Mouse (Mus musculus): ENCODE data around the gene H2-Eb1. TPM values are rescaled to one million over a fixed set of nuclear protein-coding genes. Genes with fewer than 3 reads are reported as not detected.

Gene H2-Eb1
- total RNA-seq, 2 experiments from 2014 or later, result 1.0 to 1.3 TPM

DNA sequence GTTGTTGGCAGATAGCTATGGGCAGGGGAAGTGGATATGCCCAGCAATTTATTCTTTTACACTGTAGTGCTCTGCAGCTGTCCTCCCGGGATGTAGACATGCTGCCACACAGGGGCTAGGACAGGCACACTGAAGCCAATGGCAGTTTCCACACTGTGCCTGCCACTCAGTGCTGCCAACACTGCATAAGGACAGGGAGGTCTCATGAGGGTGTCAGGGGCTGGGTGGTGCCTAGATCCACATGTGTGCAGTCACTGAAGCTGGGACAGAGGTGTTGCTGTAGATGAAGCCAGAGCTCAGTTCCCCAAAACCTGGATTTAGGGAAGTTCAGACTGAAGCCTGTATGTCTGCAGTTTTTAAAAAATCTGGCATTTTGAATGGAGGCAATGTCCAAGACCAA lies 6.5 kb downstream of the H2-Eb1 start:
- Histone ChIP-seq H3K27ac (no peak overlapping the region), H3K4me3 (no peak overlapping the region)
- DNase-seq (ENCODE audit: low spot score in 2 of 2), result no peak
- no peak for TF ChIP-seq CTCF (conservative IDR thresholded peaks at IDR 0.05)

DNA sequence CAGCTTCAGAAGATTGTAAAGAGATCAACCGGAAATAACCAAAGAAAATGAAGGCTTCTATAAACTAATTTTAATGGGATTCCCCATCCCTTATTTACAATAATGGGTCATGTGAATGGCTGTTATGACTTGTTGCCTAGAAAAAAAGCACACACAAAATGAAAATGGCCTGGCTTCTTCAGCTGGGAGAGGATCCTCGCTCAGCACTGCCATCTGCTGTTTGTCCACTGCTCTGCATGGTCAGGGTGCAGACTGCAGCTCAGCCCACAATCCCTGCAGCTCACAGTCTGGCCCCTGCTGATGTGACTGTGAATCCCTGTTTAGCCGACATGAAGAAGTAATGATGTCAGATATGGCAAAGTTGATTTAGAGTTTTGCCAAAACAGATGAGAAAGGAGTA lies 7.7 kb downstream of the H2-Eb1 start:
- Histone ChIP-seq H3K4me3 (no peak overlapping the region), H3K27ac (no peak overlapping the region)
- TF ChIP-seq CTCF (conservative IDR thresholded peaks at IDR 0.05), result peak; percentile 99
- DNase-seq (ENCODE audit: low spot score in 2 of 2), result peak; percentile 66 to 84

DNA sequence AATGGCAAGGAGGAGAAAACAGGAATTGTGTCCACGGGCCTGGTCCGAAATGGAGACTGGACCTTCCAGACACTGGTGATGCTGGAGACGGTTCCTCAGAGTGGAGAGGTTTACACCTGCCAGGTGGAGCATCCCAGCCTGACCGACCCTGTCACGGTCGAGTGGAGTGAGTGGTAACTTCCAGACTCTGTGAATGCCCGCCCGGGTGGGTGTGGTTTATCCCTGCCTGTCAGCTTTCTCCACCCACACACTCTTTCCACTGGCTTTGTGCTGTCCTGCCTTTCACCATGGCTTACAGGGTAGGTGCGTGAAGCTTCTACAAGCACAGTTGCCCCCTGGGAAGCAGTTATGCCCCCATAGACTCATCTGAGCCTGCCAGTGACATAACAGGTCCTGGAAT lies 8.6 kb downstream of the H2-Eb1 start:
- DNase-seq (ENCODE audit: low spot score in 2 of 2), result no peak
- no peak overlapping the region for H3K4me3 ChIP-seq
- TF ChIP-seq CTCF (conservative IDR thresholded peaks at IDR 0.05), result no peak
- no peak overlapping the region for H3K27ac ChIP-seq

DNA sequence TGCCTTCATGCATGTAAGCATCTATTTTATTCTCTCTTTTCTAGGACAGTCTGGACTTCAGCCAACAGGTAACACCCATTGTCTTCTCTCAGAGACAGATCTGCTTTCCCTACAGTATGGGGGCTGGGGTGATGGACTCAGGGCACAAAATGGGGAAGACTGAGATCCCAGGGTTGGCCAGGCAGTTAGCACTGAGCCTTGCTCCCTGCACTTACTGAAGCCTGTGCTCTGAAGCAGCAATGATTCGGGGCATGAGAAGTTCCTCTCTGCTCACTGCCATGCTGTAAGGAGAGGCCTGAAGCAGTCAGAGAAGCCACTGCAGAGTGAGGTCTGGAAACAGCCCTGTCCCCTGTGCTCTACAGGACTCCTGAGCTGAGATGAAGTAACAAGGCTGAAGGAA lies 9.8 kb downstream of the H2-Eb1 start:
- Histone ChIP-seq H3K27ac (no peak overlapping the region), H3K4me3 (no peak overlapping the region)
- TF ChIP-seq CTCF (conservative IDR thresholded peaks at IDR 0.05), result no peak
- no peak for DNase-seq (ENCODE audit: low spot score in 2 of 2)

DNA sequence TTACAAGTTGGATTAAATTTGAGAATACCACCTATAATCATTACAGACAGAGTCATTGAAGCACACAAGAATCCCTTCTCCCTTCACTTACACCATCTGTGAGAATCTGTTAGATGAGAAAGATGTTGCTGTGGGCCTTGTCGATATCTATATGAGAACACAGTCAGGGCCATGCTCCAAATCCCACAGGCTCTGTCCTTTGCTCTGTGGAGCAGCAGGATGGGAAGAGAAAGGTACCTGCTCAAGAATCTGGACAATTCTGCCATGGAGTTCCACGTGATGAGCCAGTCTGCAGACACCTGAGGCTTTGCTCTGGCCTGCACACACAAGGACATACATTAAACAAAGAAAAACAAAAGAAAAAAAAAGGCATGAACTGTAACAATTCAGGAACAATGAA lies 11.0 kb downstream of the H2-Eb1 start:
- TF ChIP-seq CTCF (conservative IDR thresholded peaks at IDR 0.05), result no peak
- no peak for DNase-seq (ENCODE audit: low spot score in 2 of 2)
- no peak overlapping the region for H3K4me3 ChIP-seq
- H3K27ac ChIP-seq, result no peak overlapping the region

DNA sequence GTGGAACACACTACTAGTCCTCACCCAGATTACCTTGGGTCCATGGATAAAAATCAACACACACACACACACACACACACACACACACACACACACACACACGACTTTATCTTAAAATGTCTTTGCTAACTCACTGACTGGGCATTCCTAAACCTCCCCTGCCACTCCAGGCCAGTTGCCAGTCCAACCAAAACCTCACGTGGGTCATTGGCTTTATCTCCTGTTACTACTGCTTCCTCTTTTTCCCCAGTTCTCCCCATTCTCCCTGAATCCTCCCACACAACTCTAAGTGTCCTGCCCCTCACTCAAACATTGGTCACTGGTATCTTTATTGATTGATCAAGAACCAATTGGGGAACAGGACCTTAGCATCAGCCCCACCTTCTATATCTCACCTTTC lies 11.6 kb downstream of the H2-Eb1 start:
- TF ChIP-seq CTCF (conservative IDR thresholded peaks at IDR 0.05), result no peak
- no peak overlapping the region for H3K27ac ChIP-seq
- no peak overlapping the region for H3K4me3 ChIP-seq
- DNase-seq (ENCODE audit: low spot score in 2 of 2), result no peak

DNA sequence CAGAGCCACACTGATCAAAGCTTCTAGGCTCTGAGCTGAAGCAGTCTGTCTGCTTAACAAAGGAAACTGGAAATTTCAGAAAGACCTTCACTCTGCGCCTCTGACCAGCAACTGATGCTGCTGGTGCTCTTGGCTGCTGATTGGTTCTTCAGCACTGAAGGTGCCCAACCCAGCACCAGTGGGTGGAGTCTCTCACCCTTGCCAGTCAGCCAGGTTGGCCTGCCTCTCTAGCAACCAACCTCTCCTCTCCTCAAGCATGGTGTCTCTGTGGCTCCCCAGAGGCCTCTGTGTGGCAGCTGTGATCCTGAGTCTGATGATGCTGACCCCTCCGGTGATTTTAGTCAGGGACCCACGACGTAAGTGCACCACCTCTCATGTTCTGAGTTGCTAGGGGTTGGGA lies 19.8 kb downstream of the H2-Eb1 start, which contains the start of gene H2-Eb2:
H2-Eb2 (plus strand) TSS at position 230 of the 400 bp plus-strand sequence.
- no peak for DNase-seq (ENCODE audit: low spot score in 2 of 2)
- no peak for TF ChIP-seq CTCF (conservative IDR thresholded peaks at IDR 0.05)
- no peak within 1 kb of the TSS for H3K27ac ChIP-seq
- H3K4me3 ChIP-seq, result no peak within 1 kb of the TSS

DNA sequence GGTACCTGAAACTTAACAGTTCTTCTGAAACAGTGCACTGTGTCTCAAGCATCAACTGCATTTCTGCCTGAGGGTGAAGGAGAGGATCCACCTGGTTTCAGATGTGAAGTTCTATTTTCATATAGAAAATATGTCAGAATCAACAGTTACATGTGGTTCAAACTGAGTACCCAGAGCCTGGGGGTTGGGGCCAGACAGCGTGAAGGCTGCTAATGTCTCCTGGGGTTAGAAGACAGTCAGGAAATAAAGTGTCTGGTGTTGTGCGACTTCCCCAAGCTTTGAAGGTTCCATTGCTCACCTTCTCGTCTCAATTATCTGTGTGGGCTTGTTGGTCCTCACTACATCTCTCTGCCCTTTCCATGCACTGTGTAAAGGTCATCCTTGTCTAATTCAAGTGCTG lies 20.7 kb downstream of the H2-Eb1 start:
- Histone ChIP-seq H3K4me3 (no peak overlapping the region), H3K27ac (no peak overlapping the region)
- TF ChIP-seq CTCF (conservative IDR thresholded peaks at IDR 0.05), result no peak
- DNase-seq (ENCODE audit: low spot score in 2 of 2), result no peak

DNA sequence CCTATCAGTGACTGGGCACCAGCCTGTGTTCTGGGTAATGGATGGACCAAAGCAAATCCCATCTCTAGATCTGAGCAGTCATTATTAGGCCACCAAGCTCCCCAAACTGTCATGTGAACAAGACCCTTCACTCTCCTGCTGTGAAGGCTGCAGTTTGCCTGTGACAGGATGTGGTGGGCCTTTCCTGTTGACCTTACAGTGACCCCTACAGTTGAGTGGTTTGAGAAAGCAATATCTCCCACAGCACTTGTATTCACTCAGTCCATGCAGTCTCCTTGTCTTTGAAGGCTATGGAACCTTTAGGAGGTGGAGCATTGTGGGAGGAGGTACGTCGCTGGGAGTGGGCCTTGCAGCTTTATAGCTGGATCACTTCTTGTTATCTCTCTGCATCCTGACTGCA lies 24.1 kb downstream of the H2-Eb1 start:
- no peak overlapping the region for H3K27ac ChIP-seq
- no peak overlapping the region for H3K4me3 ChIP-seq
- DNase-seq (ENCODE audit: low spot score in 2 of 2), result no peak
- TF ChIP-seq CTCF (conservative IDR thresholded peaks at IDR 0.05), result no peak

DNA sequence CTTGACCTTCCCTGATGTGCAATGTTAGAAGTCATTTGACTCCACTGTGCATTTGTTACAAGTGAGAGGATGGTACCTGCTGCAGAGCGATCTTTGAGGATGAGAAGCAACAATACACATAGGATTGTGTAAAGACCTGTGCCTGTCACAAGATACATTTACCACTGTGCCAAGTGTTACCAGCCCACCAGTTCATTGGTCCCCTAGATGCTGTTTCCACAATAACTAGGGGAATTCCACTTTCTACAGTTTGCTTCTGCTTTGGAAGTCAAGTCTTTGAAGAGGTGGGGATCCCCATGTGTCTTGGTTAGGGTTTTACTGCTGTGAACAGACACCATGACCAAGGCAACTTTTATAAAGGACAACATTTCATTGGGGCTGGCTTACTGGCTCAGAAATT lies 25.5 kb downstream of the H2-Eb1 start:
- DNase-seq (ENCODE audit: low spot score in 2 of 2), result no peak
- H3K27ac ChIP-seq, result no peak overlapping the region
- no peak overlapping the region for H3K4me3 ChIP-seq
- no peak for TF ChIP-seq CTCF (conservative IDR thresholded peaks at IDR 0.05)

DNA sequence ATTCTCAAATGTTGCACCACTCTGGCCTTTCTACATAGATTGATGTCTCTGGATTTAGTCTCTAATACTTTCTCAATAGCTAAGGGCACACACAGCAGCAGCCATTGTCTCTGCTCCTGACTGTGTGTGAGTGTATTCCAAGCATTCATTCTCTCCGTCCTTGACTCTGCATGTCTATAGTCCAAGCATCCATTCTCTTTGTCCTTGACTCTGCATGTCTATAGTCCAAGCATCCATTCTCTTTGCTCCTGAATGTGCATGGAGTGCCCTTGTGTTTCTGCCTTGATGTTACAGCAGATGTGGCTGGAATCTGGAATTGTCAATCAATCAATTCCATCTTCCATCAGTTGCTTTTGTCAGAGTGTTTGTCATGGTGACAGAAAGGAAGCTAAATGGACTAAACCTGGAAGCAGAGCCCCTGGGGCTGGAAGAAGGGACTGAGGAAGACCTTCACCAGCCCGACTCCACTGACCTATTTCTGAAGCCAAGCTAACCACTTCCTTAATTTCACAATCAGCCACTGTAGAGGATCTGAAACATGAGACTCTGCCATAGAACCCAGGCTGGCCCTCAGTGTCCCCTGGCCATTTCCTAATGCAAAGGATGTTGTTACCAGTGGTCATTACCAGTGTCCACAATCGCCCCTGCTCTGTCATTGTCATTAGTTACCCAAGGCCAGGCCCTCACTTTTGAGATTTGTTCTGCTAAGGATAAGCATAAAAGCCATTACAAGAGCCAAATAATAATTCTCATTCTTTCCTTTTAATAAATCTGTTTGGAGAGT lies 35.1 kb downstream of the H2-Eb1 start:
- TF ChIP-seq CTCF (conservative IDR thresholded peaks at IDR 0.05), result no peak
- Histone ChIP-seq H3K27ac (no peak overlapping the region), H3K4me3 (no peak overlapping the region)
- DNase-seq (ENCODE audit: low spot score in 2 of 2), result no peak

DNA sequence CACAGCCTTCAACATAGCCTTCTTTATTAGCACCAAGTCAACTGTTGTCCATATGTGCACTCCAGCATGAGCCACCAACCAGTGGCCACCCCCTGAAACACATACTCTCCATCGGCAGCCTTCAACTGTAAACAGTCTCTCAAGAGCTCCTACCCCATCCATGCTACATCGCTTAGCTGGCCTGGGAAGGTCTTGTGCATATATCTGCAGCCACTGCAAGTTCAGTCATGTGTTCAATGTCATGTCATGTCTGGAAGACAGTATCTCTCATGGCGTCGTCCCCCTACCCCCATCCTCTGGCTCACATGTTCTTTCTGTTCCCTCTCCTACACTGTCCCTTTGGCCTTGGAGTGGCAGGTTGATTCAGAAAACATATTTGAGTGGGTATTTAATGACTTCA lies 39.2 kb downstream of the H2-Eb1 start:
- no peak for TF ChIP-seq CTCF (conservative IDR thresholded peaks at IDR 0.05)
- Histone ChIP-seq H3K4me3 (no peak overlapping the region), H3K27ac (no peak overlapping the region)
- DNase-seq (ENCODE audit: low spot score in 2 of 2), result no peak

DNA sequence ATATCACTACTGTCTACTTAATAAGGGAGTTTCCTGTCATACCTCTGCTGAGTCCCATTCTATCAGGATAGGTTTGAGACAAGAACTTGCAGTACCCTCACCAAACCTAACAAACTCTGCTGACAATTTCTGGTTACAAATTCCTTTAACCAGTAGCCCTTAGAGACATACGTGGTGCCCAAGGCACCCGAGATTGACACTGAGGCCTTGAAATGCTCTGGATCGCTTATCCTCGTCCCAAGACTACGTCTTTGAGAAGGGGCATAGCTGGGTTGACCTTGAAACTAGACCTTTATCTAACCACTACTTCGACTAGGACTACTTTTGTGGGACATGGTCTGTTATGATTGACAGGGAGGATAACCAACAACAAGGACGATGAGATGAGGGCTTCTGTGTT lies 39.8 kb downstream of the H2-Eb1 start:
- no peak for DNase-seq (ENCODE audit: low spot score in 2 of 2)
- no peak for TF ChIP-seq CTCF (conservative IDR thresholded peaks at IDR 0.05)
- Histone ChIP-seq H3K4me3 (no peak overlapping the region), H3K27ac (no peak overlapping the region)

DNA sequence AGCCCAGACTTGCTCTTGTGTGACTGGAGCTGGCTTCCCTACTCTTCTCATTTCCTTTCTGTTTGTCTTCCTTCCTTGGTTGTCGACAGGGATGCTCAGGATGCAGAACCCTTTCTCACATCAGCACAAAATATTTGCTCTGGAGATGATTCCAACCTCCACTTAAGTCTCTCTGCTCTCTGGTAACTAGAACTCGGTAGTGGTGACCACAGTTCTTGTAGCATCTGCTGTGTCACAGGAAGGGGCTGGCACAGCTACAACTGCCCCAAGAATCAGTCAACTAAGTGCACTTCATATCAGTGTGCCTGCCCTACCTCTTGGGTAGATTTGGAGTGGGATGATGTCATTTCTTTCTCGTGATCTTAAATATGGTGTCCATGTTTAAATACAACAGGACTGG lies 40.4 kb downstream of the H2-Eb1 start:
- Histone ChIP-seq H3K27ac (no peak overlapping the region), H3K4me3 (no peak overlapping the region)
- no peak for DNase-seq (ENCODE audit: low spot score in 2 of 2)
- no peak for TF ChIP-seq CTCF (conservative IDR thresholded peaks at IDR 0.05)
